Mouse (Mus musculus) spleen, adult 12 weeks (tissue): ENCODE measurements around the gene Cap1.
"Not testable (repeated sequence)": the region's sequence is repeated elsewhere in the genome, so short reads cannot be mapped to it uniquely, and the experiment has no call there.

Experiments used
- DNase-seq: peaks from one replicate; pipeline ENCODE4 v3.0.0; 2022; ENCODE audit warnings: low spot score

Cap1 gene

DNA sequence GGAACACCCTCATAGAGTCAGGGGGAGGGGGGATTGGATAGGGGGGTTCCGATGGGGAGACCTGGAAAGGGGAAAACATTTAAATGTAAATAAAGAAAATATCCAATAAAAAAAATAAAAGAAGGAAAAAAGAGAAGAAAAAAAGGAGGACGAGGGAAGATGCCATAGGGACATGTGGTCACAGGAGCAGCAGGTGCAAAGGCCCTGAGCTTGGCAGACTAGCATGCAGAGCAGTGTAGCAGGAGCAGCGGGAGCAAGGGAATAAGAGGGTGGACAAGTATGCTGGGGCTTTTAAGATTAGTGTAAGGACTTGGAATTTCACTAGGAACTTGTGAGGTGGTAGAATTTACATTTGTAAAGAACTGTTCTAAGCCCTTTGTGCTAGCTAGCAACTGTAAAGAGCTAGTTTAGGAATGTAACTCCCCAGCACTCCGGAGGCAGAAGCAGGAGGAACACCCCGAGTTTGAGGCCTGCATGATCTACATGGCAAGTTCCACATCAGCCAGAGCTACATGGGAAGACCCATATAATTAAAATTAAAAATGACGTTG lies 48.6 kb downstream of the Cap1 start:
- DNase-seq, result no peak

DNA sequence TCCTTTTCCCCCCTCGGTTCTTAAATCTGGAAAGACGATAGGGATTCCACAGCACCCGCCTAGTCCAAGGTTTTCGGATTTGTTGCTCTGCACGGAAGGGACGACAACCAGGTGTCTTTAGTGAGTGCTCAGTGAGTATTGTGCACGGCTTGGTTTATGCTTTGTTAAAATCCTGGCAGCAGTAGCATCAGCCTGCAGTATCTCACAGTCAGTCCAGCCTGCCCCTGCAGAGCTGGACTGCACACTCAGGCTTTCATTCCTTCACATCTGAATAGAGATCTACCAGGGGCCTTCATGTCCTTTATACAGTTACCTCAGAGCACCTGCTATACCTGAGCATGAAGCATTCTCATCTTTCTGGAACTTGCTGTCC lies 49.5 kb downstream of the Cap1 start:
- no peak for DNase-seq

DNA sequence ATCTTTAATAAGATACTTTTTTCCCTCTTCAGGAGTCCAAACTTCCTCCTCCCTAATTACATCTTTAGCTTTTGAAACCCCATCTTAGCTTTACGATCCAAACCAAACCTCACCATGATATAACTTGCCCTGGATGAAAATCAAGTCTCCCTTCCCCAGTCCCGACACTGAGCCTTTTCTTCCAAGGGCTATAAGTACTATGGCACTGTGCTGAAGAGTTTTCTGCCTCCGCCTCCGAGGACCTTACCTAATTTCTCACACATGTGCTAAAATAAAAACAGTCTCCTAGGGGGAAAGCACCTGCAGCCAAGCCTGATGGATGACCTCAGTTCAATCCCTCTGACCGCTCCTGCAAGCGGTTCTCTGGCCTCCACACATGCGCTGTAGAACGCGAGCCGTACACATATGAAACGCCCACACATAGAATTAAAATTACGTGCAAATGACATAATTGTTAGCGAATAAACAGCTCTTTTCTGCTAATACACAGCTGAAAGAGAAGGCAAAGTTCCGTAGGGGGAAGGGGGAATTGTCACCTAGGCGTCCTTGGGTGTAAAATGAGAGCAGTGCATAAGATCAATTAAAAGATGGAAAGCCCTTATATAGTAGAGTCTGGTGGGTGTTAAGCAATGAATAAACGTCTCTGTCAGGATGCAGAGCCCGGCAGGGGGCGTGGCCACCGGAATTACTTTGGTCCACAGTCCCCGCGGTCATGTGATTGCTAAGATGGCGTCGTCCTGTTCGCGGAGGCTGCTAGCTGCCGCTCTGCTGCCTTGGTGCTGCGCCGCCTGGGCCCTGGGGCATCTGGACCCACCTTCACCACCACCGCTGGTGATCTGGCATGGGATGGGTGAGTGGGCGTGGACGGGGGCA lies 50.1 kb downstream of the Cap1 start, which contains the start of gene Ppt1:
Gene Ppt1, plus strand, starts transcription at position 713 of the 873 bp plus-strand sequence.
- DNase-seq, result peak; percentile 69

DNA sequence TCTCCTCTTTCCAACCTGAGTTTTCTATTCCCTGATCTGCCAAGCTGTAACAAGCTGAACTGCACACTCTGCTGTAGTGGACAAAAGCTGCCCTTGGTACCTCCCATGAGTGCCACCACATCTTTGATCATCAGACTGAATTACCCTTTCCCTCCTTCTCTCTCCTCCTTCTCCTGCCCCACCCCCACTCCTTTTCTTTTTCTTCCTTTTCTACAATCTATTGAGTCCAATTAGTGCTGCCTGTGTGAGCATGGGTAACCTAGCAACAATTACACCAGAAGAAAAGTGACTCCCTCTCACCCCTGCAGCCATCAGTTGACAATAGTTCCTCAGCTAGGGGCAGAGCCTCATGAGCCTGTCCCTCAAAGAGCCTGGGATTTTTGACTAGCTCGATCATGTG lies 54.0 kb downstream of the Cap1 start:
- no peak for DNase-seq

DNA sequence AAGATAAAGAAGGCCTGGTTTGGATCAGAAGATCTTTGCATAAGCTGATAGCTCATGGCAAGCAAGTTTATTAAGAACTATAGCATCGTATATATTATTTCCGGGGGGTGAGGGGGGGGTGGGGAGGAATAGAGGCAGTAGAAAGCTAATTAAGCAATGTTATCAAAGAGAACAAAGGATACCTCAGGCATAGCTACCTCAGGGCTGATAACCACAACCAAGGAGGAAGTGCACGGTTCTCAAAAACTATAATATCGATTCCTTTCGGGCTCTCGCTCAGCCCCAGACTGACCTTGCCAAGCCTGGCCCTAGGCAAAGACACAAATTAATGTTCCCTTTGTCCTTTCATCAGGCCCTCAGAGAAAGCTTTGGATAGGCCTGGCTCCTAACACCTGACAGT lies 56.5 kb downstream of the Cap1 start:
- no peak for DNase-seq

DNA sequence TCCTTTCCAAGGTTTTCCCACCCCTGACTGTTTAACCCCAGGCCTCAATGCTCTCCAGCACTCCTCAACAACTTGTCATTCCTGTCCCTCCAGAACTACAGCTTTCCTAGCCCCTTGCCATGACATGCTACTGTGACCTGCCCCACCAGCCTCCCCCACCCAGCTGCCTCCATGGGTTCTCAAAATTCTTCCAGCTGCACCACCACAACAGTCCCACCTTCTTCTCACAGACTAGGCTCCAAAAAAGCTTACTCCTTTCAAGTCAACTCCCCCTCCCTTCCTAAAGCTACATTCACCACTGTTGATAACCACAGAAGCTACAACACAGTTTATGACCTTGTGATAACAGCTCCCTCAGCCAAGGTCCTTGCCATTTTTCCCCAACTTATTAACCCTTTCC lies 58.2 kb downstream of the Cap1 start:
- no peak for DNase-seq

DNA sequence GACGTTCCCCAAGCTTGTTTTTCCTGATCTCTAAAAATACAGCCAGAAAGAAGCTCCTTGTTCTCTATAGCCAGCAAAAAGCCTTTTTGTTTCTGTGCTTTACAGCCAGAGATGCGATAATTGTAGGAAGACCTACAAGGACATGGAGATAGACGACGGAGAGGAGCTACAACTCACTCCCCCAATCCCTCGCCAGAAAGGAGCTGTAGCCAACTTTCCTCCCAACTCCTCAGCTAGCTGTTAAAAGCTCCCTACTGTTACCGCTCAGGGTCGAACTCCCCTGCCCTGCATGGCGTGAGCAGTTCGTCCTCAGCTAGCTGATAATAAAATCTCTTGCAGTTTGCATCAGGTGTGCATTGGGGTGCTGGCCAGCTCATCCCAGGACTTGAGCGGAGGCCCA lies 64.9 kb downstream of the Cap1 start:
- DNase-seq, result not testable (repeated sequence)

DNA sequence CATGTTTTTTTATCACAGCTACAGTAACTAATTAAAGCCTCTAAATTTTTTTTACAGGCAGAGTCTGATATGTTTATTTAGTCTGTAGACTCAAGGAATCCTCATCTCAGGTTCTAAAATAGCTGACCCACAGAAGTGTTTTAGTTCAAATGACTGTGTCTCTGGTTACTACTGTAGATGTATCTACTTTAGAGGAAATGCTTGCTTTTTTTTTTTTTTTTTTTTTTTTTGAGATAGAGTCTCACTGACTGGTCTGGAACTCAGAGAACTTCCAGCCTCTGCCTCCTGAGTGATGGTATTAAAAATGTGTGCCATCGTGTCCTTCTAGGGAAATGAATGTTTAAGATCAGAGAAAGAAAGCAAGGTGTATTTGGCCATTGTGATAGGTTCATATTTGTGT lies 69.7 kb downstream of the Cap1 start:
- DNase-seq, result no peak

DNA sequence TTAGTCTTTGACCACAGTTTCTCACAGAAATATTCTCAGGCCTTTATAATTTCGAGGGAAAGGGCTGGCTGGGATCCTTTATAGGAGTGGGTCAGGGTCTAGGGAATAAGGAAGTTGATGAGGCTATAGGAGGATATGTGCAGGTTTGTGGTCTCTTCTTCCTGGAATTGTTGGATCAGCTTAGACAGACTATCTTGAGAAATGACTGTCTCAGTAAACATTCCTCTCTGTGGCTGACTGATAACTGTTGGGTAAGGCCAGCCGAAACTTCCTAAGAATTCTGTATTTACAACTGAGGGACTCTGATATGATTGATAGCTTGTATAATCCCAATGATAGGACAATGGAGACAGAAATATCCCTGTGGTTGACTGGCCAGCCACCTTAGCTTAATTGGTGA lies 74.0 kb downstream of the Cap1 start:
- no peak for DNase-seq

DNA sequence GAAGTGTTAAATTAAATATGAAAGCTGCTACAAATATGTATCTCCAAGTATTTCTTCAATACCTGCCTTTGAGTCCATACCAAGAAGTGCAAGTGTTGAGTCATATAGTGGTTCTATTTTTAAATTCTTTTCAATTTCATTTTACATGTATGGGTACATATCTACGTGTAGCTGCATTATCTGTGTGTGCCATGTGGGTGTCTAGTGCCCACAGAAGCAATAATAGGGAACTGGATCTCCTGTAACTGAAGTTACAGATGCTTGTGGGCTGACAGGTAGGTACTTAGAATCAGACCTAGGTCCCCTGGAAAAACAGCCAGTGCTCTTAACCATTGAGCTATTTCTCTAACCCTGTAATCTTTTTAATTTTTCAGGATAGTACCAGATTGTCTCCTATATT lies 74.7 kb downstream of the Cap1 start:
- no peak for DNase-seq
